Mouse (Mus musculus) adrenal gland, adult 2 months (tissue): ENCODE measurements around the gene Kansl2. TPM values are rescaled to one million over a fixed set of nuclear protein-coding genes. Genes with fewer than 3 reads are reported as not detected.

Experiments used
- DNase-seq: peaks from one replicate; pipeline ENCODE4 v3.0.0; 2021
- long read RNA-seq: library from polyadenylated mRNA; stranded (forward); transcript quantifications from one replicate; pipeline ENCODE4 v2.0.0, GENCODE M21; 2021
- polyA plus RNA-seq: library from polyadenylated mRNA; depleted of rRNA; stranded (reverse); fragments of >200 nt; gene quantifications from 2 replicates; pipeline ENCODE4 v1.2.3, GENCODE M21; 2012; rRNA removed
- total RNA-seq, 2 experiments: library from RNA; stranded (reverse); gene quantifications; 2 replicates each; pipeline ENCODE4 v1.2.3; 2021

Gene Kansl2
- 10 to 100 TPM; 70.7 to 99.0 TPM for total RNA-seq
- polyA plus RNA-seq: 44.6 and 49.5 TPM in 2 replicates
- long read RNA-seq, transcript Kansl2-204 (10 exons, 3,596 nt): major isoform, 139 of 222 reads
- long read RNA-seq, transcript Kansl2-202 (10 exons, 2,324 nt): minor isoform, 23 of 222 reads
- long read RNA-seq, partial matches to known transcripts: 26 of 222 reads
- long read RNA-seq, other reads (novel, unspliced or antisense): 33 of 222 reads

DNA sequence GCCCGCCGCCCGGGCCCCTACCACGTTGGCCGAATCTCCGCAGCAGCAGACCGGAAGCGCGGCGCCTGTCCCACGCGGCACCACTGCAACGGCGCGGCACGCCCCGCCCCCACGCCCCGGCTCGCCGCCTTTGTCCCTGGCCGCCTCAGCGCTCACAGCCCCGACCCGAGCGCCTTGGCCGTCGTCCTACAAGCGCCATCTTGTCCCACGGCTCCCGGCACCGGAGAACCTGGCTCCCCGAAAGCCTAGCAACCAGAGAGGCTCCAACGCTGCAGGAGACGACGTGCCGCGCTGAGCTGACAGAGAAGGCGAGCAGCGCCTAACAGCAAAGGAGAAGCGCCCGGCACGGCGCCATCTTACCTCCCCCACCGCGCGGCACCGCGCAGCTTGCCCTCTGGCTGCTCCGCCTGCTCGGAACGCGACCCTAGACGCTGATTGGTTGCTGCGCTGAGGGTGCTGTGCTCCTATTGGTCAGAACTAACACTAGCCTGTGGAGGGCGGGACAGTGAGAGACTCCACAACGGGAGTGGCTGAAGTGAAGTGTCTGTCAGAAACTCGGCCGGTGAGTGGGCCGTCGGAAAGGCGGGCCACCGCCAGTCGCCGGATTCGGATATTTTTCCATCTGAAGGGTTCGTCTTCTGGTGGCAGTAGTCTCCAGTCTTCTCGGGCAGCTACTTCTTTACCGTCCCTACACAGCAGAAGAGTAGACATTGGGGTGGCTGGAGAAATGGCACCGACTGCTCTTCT is at the start of gene Kansl2:
Gene Kansl2 (minus strand): TSS at position 384 of the 747 bp plus-strand sequence.
- DNase-seq: peak; percentile 98

DNA sequence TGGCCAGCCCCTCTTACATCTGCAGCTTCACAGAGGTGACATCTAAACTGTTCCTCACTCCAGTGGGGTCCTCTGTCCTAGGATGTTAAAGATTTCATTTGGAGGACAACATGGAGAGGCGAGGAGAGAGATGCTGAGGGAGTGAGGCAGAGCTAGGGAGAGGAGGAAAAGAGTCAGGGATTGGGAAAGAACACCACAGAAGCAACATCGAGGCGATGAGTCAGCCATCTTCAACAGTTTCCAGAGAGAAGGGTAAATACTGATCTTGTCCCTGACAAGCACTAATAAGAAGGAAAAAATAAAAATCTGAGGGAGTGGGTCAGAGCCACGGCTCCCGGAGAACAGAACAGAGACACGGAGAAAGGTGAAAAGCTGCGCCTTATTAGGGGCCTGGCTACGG is 48.9 kb upstream of the Kansl2 start:
- DNase-seq: no peak

DNA sequence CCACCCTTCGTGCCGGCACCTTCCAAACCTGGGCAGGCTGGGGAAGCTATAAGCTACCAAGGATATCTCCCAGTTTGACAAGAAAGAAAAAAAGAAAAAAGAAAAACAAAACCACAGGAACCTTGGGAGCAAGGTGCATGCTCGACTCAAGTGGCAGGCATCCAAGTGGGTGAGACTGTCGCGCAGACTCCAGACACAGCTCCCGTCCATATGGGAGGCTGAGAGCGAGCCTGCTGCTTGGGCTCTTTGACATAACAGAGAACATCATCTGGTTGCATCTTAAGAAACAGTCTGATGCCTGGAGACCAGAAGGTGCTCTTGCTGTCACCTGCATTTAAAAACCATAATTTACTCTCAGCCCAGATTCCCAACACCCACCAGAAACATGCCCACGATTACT is 48.3 kb upstream of the Kansl2 start:
- DNase-seq: no peak

DNA sequence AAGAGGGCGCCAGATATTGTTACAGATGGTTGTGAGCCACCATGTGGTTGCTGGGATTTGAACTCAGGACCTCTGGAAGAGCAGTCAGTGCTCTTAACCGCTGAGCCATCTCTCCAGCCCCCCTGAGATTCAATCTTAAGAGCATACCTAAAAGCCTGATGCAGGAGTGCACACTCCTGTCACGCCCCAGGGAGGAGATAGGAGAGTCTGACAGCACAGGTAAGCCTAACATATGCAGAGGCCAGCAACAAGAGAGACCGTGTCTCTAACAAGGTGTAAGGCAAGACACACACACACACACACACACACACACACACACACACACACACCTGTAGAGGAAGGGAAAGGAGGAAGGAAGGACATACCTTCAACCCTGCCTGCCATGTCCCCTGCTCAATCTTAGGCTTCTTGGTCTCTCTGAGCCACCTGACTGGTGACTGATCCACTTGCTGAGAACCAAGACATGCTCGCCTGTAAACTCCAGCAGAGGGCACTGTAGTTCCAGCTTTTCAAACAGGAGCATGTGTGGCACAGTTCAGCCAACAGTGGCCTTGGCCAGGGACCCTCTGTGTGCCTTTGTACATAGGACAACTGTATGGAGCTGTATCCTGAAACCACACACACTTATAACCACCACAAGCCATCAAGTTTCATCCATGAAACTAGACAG is 45.9 kb upstream of the Kansl2 start:
- DNase-seq: peak; percentile 62

DNA sequence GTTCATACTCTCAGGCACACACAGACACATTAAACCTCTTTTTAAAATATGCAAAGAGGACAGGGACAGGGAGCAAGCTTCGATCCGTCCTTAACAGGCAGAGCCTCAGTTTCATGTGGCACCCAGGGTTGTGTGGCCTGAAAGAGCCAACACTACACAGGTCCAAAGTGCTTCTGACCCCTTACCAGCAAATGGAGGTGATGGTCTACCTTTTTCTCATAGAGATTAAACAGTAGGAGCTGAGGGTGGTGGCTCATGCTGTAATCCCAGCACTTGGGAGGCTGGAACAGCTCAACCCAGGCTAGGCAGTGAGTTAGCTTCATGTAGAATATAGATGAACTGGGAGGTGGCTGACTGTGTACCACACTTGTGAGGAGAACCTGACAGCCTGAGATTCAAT is 45.2 kb upstream of the Kansl2 start:
- no peak for DNase-seq

DNA sequence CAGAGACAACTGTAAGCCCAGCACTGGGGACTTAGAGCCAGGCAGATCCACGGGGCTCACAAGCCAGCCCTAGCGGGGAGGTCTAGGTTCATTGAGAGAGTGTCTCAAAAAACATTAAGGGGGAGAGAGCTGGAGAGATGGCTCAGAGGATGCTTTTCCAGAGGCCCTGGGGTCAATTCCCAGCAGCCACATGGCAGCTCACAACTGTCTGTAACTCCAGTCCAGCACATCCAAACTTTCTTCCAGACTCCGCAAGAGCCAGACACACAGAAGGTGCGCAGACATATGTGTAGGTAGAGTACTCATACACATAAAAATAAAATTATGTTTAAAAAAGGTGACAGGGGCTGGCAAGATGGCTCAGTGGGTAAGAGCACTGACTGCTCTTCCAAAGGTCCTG is 39.2 kb upstream of the Kansl2 start:
- DNase-seq: no peak

DNA sequence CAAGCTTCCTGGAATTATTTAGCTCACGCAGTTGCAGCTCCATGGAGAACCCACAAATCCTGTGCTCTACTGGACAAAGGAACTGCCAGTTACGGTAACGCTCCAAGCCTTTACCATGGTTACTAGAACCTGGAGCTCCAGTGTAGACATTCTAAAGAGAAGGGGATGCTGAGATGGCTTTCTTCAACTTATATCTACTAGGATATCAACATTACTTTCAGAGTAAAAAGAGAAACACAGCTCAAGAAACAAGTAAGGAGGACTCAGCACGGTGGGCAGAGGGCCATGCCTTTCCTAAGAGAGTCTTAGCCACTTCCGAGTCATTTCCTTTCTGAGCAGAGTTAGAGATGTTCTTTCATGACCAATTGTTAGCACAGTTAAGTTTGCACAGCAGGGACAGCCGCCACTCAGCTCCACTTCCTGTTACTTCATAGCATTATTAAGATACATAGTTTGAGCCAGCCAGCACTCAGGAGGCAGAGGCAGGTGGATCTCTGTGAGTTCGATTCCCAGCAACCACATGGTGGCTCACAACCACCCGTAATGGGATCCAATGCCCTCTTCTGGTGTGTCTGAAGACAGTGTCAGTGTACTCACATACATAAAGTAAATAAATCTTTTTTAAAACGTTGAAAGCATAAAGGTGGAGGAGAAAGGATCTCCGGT is 36.9 kb upstream of the Kansl2 start, which contains the start of the genes Ccnt1 and 4930415O20Rik:
Gene Ccnt1 (minus strand): TSS at position 51 of the 666 bp plus-strand sequence.
Gene 4930415O20Rik (plus strand): TSS at position 132 of the 666 bp plus-strand sequence.
- no peak for DNase-seq

DNA sequence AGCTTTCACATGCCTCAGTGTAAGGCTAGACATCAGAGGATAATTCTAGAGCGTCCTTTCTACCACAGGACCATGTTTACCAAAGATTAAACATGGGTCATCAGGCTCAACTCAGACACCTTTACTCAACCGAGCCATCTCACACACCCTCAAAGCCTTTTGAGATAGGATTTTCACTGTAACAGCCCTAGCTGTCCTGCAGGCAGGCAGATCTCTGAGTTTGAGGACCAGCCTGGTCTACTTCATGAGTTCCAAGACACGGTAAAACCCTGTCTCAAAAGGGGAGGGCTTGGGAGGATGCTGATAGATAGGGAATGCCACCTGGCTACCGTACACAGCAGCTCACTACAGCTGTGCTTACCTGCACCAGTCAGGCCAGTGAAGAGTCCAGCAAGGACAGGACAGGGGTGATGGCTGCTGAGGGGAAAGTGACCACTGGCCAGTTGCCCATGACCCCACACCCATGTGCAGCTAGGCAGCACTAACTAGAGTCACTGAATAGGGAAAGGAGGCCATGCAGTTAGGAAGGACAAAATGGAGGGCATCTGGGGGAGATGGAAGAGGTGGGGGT is 35.8 kb upstream of the Kansl2 start:
- DNase-seq: no peak

DNA sequence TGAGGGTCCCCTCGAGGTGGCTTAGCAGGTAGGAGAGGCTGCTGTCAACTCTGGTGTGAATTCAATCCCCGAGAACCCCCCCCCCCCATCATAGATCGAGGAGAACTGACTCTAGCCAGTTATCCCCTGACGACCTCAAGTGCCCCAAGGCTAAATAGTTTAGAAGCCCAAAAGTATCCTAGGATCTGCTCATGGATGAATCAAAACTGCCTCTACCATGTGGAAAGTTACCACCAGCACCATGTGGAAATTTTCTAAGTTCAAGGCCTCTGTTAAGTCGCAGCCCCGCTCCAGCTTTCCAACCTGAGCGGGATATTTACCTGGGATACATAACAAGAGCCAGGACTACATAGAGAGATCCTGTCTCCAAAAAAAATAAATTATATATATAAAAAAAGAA is 35.2 kb upstream of the Kansl2 start:
- peak; percentile 53 for DNase-seq

DNA sequence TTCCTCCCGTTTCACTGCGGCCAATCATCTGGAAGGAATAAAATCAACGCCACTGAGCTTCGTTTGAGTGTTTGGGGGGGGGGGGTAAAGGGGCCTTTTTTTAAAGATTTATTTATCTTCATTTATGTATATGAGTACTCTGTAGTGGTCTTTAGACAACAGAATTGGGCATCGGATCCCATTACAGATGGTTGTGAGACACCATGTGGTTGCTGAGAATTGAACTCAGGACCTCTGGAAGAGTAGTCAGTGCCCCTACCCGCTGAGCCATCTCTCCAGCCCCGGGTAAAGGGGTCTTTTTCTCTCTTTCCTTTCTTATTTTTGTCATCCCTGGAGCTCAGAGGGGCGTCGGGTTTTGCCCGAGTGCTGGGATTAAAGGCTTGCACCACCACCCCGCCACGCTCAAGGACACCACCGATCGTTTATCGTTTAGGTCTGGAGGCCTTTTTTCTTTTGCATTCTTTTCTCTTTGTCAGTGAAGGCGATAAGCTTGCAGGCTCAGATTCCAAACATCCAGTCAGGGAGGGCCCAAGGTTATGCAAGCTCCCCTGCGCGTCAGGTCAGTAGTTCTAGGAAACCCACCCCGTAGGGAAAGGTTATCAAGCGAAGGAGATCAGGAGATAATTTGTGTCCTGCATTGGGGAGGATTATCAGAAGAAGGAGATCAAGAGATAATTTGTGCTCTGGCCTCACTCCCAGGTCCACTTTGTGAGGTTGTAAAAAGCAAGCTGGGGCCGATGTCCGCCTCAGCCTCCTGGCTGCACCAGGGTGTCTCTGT is 34.4 kb upstream of the Kansl2 start:
- DNase-seq: peak; percentile 62

DNA sequence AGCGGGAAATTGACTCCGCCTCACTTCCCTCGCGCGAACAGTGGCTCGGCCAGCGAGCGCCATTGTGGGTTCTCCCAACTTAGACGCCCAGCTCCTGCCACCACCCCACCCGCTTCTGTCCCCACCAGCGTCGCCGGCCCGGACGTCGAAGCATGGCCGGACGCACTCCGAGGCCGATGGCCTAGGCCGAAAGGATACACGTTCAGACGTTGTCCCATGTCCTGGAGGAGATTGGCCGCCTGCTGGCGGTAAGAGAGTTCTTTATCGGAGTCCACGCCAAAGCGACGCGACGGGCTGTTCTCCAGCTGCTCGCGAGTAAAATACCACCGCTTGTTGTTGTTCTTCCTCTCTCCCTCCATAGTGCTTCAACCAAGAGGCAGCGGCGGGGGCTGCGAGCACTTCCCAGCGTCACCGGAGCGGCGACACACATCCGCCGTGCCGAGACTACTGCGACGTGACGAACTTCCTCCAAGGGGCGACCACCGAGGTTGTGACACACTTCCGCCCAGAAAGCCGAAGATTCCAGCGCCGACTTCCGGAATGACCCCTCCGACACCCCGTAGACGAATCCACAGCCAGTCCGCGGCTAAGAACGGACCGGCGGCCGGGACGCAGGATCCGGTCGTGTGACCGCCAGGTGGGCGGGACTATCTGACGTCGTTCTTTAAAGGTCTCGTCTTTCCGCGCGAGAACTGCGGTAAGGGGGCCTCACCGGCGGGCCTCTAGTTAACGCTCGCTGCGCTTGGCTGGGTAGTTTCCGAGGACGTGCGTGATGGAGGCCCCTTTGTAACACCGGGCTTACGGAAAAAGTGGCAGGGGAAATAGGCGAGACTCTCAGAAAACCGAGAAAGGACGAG is 33.4 kb upstream of the Kansl2 start:
- DNase-seq: peak; percentile 100

DNA sequence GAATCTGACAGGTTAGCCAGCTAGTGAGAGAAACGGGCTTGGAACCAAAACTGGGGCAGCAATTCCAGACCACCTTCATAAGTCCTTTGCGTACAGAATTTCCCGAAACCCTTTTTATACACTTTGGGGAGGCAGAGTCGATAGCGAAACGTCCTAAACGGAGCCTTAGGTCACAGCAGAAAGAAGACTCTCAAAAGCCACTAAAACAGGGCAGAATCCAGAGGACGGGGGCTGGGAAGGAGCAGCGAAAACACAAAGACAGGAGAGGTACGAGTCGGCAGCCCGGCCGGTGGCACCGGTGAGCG is 32.9 kb upstream of the Kansl2 start:
- no peak for DNase-seq

DNA sequence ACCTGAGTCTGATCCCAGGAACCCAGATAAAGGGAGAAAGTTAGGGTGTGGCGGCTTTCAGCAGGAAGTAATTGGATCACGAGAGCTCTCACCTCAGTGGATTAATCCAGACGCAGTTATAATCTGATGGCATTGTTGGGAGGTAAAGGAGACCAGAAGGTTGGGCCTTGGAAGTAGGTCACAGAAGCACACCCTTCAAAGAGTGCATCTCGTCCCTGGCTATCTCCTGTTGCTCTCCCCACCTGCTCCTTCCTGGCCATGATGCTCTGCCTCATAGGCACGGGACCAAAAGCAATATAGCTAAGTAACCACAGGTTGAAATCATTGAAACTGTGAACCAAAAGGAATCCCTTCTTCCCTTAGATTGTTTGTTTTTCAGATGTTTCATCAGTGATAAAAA is 23.1 kb upstream of the Kansl2 start:
- no peak for DNase-seq

DNA sequence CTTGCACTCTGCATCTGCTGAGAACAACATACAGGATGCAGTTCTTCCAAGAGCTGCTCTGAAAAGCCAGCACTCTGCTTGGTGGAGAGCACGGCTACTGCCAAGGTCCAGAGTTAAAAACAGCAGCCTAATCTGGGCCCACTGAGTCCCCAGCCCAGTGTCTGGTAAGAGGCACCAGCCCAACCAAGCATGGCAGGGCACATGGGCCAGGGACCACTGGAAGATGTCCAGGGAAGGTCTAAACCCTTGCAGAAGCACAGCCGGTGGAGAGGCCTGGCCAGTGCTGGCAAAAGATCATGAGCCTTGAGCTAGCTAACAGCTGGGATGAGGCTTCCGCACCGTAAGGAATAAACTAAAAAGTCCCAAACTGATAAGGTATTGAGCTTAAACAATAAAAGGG is 21.8 kb upstream of the Kansl2 start:
- DNase-seq: no peak

DNA sequence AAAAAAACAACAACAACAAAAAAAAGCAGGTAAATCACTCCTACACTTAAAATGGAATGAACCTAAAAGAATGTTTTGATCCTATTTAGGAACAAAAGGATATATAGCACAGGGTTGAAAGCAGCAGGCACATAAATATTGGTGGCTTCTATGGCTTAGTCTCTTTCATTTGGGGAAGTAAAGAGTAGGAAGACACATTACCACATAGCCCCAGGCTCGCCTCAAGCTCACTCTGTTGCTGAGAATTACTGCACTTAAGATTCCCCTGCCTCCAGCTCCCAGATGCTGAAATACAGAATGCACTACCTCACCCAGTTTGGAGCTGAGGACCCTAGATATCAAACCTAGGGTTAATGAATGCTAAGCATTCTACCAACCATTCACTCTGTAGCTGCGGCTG is 18.7 kb upstream of the Kansl2 start:
- DNase-seq: no peak

DNA sequence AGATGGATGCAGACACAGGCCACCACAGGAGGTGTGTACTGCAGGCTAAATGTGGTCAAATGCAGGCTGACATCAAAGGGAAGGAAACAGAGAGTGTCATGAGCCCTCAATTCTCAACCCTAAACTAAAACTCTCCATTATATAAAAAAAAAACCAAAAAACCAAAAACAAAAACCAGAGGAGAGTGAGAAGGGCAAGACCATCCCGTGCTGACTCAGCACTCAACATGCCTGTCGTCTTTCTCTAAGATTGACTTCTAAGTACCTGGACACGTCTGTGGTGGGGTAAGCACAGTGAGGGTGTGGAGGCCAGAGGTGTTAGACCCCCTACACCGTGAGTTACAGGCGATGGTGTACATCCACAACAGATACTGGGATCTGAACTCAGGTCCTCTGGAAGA is 12.8 kb upstream of the Kansl2 start:
- no peak for DNase-seq

DNA sequence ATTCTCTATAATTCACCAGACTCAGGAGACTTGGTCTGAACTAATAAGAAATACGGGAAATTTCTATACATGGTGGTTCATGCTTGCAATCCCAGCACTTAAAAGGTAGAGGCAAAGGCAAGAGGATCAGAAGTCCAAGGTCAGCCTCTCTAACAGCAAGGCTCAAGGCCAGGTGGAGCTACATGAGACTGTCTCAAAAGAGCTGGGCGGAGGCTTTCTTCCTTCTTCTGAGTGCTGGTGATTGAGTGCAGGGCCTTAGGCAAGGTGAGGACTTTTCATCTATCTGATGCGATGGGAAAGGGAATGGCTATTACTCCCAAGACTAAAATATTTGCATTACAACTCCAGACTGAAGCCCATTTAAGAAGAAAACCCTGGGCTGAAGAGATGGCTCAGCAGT is 11.1 kb upstream of the Kansl2 start:
- no peak for DNase-seq

DNA sequence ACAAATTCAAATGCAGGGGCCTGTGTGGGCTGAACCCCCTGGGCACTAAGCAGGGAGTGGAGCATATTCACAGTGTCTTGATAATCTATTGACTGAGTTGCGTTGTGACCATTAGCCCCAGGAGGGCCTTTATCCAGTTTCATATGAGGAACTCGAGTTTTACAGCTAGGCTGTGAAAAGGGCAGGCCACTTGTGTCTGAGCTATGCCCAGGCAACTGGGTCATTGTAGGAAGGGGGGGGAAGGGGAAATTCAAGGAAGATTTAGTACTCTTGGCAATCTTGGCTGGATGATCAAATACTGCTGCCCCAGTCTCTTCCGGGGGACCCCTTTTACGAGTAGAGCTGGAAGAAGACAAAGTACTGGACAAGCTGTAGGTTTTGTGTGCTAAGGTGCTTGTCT is 9.3 kb upstream of the Kansl2 start:
- DNase-seq: peak; percentile 59

DNA sequence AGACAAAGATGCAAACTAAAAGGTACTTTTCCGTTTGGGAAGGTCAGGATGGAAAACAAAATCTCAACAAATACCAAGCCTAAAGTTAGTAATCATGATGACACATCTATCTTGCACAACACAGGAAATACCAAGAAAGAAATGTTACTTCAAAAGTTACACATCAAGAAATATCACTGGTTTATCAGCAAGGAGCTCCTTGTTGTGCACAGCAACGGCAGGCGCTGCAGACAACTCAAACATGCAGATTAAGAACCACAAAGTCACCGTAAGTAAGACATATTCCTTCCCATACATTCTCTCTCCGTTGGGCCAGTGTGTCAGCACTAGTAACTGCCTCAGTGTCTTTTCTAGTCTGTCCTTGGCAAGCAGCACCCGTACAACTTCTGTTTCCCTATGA is 7.0 kb upstream of the Kansl2 start:
- DNase-seq: peak; percentile 52

DNA sequence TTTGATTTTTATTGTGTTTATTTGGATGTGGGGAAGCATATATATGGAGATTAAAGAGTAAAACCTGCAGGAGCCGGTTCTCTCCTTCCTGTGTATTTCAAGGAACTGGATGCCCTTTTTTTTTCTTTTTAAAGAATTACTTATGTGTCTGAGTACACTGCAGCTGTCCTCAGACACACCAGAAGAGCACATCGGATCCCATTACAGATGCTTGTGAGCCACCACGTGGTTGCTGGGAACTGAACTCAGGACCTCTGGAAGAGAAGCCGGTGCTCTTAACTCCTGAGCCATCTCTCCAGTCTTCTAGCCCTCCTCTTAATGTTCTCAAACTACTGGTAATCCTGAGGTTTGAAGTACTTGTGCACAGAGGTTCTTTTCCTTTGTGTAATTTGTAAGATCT is 3.9 kb upstream of the Kansl2 start:
- DNase-seq: no peak
